Mouse (Mus musculus): ENCODE measurements at regions not wholly inside any gene's neighbourhood (a gene's known extent, or its start where the extent isn't known, plus 50 kb on each side); places are given as distances from the start of the nearest gene placed in this dataset.

DNA sequence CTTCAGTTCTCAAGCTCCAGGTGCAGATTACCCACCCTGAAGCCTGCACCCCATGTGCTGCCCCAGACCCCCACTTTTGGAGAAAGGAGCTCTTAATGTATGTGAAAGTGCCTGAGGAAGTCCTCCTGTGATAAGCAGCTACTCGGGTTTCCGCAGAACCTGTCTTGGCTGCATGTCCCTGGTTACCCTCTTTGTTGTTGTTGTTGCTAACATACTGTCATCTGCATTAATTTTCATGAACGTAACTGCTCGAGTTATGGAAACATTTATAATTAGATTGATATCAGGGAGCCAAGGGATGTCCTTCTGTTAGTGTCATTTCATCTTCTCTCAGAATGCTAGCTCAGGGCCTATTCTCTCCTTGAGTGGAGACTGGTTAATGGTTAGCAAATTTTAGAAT lies 808.3 kb upstream of the Car8 start:
- TF ChIP-seq POLR2A (IDR thresholded peaks at IDR 0.05; ENCODE audit: insufficient read depth, low read depth, low read length) = no peak
- TF ChIP-seq CTCF (IDR thresholded peaks at IDR 0.05; ENCODE audit: insufficient read depth, low read depth, low read length) = no peak
